Mouse (Mus musculus): ENCODE measurements around the gene Prok2. TPM values are rescaled to one million over a fixed set of nuclear protein-coding genes. Genes with fewer than 3 reads are reported as not detected.

Prok2 gene
- total RNA-seq, 2 experiments from 2014 or later, result not detected

Other genes with a start within 250 kb of the Prok2 start
- 46.2 and 55.0 TPM in 2 replicates for gene Foxp1, start 203.7 kb downstream of the Prok2 start, total RNA-seq (2014; fragmentation: Nextera tagmentation)
- gene Foxp1, start 203.7 kb downstream of the Prok2 start, total RNA-seq (2017), result 35.0 and 40.4 TPM in 2 replicates
- gene Eif4e3, start 59.6 kb downstream of the Prok2 start, total RNA-seq (2014; fragmentation: Nextera tagmentation), result 2.7 and 5.9 TPM in 2 replicates
- gene Eif4e3, start 59.6 kb downstream of the Prok2 start, total RNA-seq (2017), result 8.6 and 10.5 TPM in 2 replicates
- gene Gm20696, start 59.6 kb downstream of the Prok2 start, total RNA-seq (2014; fragmentation: Nextera tagmentation), result 5.7 and 21.7 TPM in 2 replicates
- gene Gm20696, start 59.6 kb downstream of the Prok2 start, total RNA-seq (2017), result 0.94 and 1.4 TPM in 2 replicates
- gene Gpr27, start 33.7 kb downstream of the Prok2 start, total RNA-seq (2014; fragmentation: Nextera tagmentation), result not detected in 2 replicates
- gene Gpr27, start 33.7 kb downstream of the Prok2 start, total RNA-seq (2017), result not detected in 2 replicates

Measured in megakaryocyte-erythroid progenitor cell, adult 5-6 weeks (primary cell).